Mouse (Mus musculus) forebrain, embryonic 16.5 days (tissue): ENCODE results near the gene Gm12216. TPM values are rescaled to one million over a fixed set of nuclear protein-coding genes. Genes with fewer than 3 reads are reported as not detected.
"Not testable (repeated sequence)": the region's sequence is repeated elsewhere in the genome, so short reads cannot be mapped to it uniquely, and the experiment has no call there.

Experiments
- ATAC-seq: fragments of 200-750 bp; cut with Nextera tagmentation; 2 replicates; pipeline ENCODE4 v1.8.0; 2017; ENCODE audit warnings: mild to moderate bottlenecking, moderate library complexity
- H3K27ac ChIP-seq: fragments of 300-500 bp; sonication (generic); 2 replicates; pipeline ENCODE4 v1.5.1; 2014; ENCODE audit warnings: low read length, control low read depth
- H3K27me3 ChIP-seq: fragments of 300-500 bp; sonication (generic); replicated peaks from 2 replicates; pipeline ENCODE4 v1.6.1; 2014; ENCODE audit warnings: low read length; ENCODE audit not compliant: control insufficient read depth, insufficient read depth
- H3K36me3 ChIP-seq: fragments of 300-500 bp; sonication (generic); 2 replicates; pipeline ENCODE4 v1.6.1; 2014; ENCODE audit not compliant: control insufficient read depth, insufficient read depth
- H3K4me1 ChIP-seq: fragments of 300-500 bp; sonication (generic); replicated peaks from 2 replicates; pipeline ENCODE4 v1.6.1; 2014; ENCODE audit warnings: low read length; ENCODE audit not compliant: control insufficient read depth, insufficient read depth
- H3K4me2 ChIP-seq: fragments of 300-500 bp; sonication (generic); 2 replicates; pipeline ENCODE4 v1.6.1; 2014; ENCODE audit warnings: mild to moderate bottlenecking, low read length, control low read depth
- H3K4me3 ChIP-seq: fragments of 300-500 bp; sonication (generic); replicated peaks from 2 replicates; pipeline ENCODE4 v1.5.1; 2014; ENCODE audit warnings: mild to moderate bottlenecking, low read length, control low read depth
- H3K9ac ChIP-seq: fragments of 300-500 bp; sonication (generic); replicated peaks from 2 replicates; pipeline ENCODE4 v1.6.1; 2014; ENCODE audit warnings: low read depth, low read length, control low read depth
- H3K9me3 ChIP-seq: fragments of 300-500 bp; sonication (generic); 2 replicates; pipeline ENCODE4 v1.6.1; 2016; ENCODE audit warnings: low read length; ENCODE audit not compliant: control insufficient read depth
- WGBS: fragments of 180-500 bp; shearing (Covaris S2); extraction: QIAGEN DNeasy Blood & Tissue Kit; methylation state at CpG from one replicate; pipeline ENCODE4 v1.1.7; 2014; 5-methylcytosine and 5-hydroxymethylcytosine counted together
- polyA plus RNA-seq: library from polyadenylated mRNA; unstranded; fragments of >200 nt; fragmentation: Nextera tagmentation; extraction: Ambion mirVana; gene quantifications from 2 replicates; pipeline ENCODE4 v1.2.1, GENCODE M21; 2015

Gm12216 gene
- polyA plus RNA-seq, 1 experiment from 2014 or later = 0.39 TPM

- WGBS = 6% methylated on average over 22 of the region's 22 CpGs
- Histone ChIP-seq H3K27ac (no peak overlapping the region), H3K4me2 (no peak overlapping the region), H3K4me1 (peaks cover 22% of the 10 kb centered on the region), H3K9ac (no peak overlapping the region), H3K36me3 (no peaks in the 10 kb centered on the region), H3K9me3 (no peaks in the 10 kb centered on the region), H3K4me3 (no peak overlapping the region), H3K27me3 (peaks cover 7% of the 10 kb centered on the region; the same call in 1 of the 2 replicates)
- no peak for ATAC-seq
These were observed 99.3 kb downstream of the Gm12216 start for GRCm38 (mm10) chr11:53759545-53760406.

DNA sequence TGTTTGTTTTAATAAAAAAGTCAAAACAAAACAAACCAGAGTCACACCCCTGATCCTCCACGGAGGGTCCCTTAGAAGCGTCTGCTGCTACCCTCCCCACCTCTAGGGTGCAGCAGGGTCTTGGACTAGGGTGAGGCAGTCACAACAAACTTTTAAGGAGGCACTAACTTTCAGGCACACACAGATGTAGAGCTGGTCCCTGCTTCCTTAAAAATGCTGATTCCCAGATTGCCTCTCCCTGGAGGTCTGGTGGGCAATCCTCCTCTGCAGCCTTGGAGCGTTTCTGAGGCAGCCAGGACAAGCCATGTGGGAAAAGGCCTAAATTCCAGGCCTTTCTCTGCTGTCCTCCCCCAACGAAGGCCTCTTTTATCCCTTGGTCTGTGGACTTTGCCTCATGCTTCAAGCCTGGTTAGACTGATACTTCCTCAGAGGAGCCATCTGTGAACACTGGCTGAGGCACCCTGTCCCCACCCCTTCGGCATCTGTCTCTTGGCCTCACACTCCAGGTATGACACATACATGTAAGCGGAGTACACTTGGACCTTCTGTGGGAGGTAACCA lies 100.2 kb downstream of the Gm12216 start:
- H3K9ac ChIP-seq = no peak overlapping the region
- H3K4me1 ChIP-seq = peaks cover 20% of the 10 kb centered on the region
- no peak for ATAC-seq
- 39% methylated on average over 6 of the region's 6 CpGs for WGBS
- H3K27ac ChIP-seq = no peak overlapping the region
- no peaks in the 10 kb centered on the region for H3K9me3 ChIP-seq
- no peak overlapping the region for H3K4me3 ChIP-seq
- no peaks in the 10 kb centered on the region for H3K36me3 ChIP-seq
- no peak overlapping the region for H3K4me2 ChIP-seq
- peaks cover 7% of the 10 kb centered on the region; the same call in 1 of the 2 replicates for H3K27me3 ChIP-seq

DNA sequence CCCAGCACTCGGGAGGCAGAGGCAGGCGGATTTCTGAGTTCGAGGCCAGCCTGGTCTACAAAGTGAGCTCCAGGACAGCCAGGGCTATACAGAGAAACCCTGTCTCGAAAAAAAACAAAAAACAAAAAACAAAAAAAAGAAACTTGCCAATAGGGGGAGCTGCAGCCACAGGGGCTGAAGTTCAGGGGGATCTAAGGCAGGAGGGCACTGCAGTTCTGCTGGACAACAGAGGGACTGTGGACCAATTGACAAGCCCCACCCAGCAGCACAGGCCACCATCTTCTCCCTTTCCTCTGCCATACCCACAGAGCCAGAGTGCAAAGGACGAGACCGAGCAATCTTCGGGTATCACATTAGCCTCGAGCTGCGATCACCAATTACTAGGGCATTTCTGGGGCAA lies 101.0 kb downstream of the Gm12216 start:
- H3K4me3 ChIP-seq, H3K27me3 ChIP-seq, H3K9me3 ChIP-seq, H3K36me3 ChIP-seq, H3K27ac ChIP-seq, H3K4me2 ChIP-seq, ATAC-seq, H3K9ac ChIP-seq: not testable (repeated sequence)
- peaks cover 11% of the 10 kb centered on the region; the same call in 1 of the 2 replicates for H3K4me1 ChIP-seq
- 74% methylated on average over 6 of the region's 9 CpGs for WGBS

- ATAC-seq = no peak
- Histone ChIP-seq H3K4me3 (no peak overlapping the region), H3K4me1 (peaks cover 8% of the 10 kb centered on the region; the same call in 1 of the 2 replicates), H3K27ac (no peak overlapping the region), H3K4me2 (no peak overlapping the region), H3K9ac (no peak overlapping the region), H3K36me3 (no peaks in the 10 kb centered on the region), H3K27me3 (peaks cover 7% of the 10 kb centered on the region; the same call in 1 of the 2 replicates), H3K9me3 (no peaks in the 10 kb centered on the region)
- WGBS = 90% methylated on average over 4 of the region's 4 CpGs
These were observed 101.4 kb downstream of the Gm12216 start for GRCm38 (mm10) chr11:53757612-53758011.

DNA sequence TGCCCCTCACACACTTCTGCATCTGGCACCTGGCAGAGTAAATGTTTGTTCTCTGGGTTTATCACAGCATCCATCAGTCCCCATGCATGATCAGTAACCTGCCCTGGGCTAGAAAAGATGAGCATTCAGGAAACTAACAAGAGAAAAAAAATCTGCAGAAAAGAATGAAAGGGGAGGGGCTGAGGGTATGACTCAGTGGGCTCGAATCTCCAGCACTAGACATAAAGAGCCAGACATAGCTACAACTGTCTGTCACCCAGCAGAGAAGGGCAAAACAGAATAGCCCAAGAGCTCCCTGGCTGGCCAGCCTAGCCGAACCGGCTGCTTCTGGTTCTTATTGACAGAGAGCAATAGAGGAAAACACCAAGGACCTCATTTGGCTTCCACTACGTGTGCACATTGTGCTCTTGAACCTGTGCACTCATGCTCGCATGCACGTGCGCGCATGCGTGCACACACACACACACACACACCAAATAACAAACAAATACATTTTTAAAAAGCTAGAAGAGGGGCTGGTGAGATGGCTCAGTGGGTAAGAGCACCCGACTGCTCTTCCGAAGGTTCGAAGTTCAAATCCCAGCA lies 104.0 kb downstream of the Gm12216 start:
- H3K27me3 ChIP-seq = no peaks in the 10 kb centered on the region
- no peak for ATAC-seq
- no peak overlapping the region for H3K27ac ChIP-seq
- H3K4me1 ChIP-seq = peaks cover 7% of the 10 kb centered on the region; the same call in 1 of the 2 replicates
- no peak overlapping the region for H3K4me2 ChIP-seq
- no peak overlapping the region for H3K9ac ChIP-seq
- 83% methylated on average over 12 of the region's 12 CpGs for WGBS
- no peak overlapping the region for H3K4me3 ChIP-seq
- H3K9me3 ChIP-seq = no peaks in the 10 kb centered on the region
- H3K36me3 ChIP-seq = no peaks in the 10 kb centered on the region

GRCm38 (mm10) chr11:53749716-53750352 lies 109.2 kb downstream of the Gm12216 start:
- Histone ChIP-seq H3K4me1 (no peaks in the 10 kb centered on the region), H3K36me3 (no peaks in the 10 kb centered on the region), H3K27ac (no peak overlapping the region), H3K9ac (no peak overlapping the region), H3K9me3 (no peaks in the 10 kb centered on the region), H3K27me3 (no peaks in the 10 kb centered on the region), H3K4me3 (no peak overlapping the region), H3K4me2 (no peak overlapping the region)
- WGBS = 48% methylated on average over 5 of the region's 5 CpGs
- ATAC-seq = no peak

GRCm38 (mm10) chr11:53749306-53749705 lies 109.8 kb downstream of the Gm12216 start:
- WGBS = 61% methylated on average over 4 of the region's 4 CpGs
- Histone ChIP-seq H3K36me3 (no peaks in the 10 kb centered on the region), H3K27ac (no peak overlapping the region), H3K9ac (no peak overlapping the region), H3K4me2 (no peak overlapping the region), H3K9me3 (no peaks in the 10 kb centered on the region), H3K27me3 (no peaks in the 10 kb centered on the region), H3K4me3 (no peak overlapping the region), H3K4me1 (no peaks in the 10 kb centered on the region)
- ATAC-seq = no peak

- Histone ChIP-seq H3K9ac (no peak overlapping the region), H3K27ac (no peak overlapping the region), H3K4me1 (no peaks in the 10 kb centered on the region), H3K9me3 (no peaks in the 10 kb centered on the region), H3K4me2 (no peak overlapping the region), H3K36me3 (no peaks in the 10 kb centered on the region), H3K4me3 (no peak overlapping the region), H3K27me3 (no peaks in the 10 kb centered on the region)
- ATAC-seq = no peak
- WGBS = 87% methylated on average over 6 of the region's 6 CpGs
These were observed 110.4 kb downstream of the Gm12216 start for GRCm38 (mm10) chr11:53748614-53749013.

DNA sequence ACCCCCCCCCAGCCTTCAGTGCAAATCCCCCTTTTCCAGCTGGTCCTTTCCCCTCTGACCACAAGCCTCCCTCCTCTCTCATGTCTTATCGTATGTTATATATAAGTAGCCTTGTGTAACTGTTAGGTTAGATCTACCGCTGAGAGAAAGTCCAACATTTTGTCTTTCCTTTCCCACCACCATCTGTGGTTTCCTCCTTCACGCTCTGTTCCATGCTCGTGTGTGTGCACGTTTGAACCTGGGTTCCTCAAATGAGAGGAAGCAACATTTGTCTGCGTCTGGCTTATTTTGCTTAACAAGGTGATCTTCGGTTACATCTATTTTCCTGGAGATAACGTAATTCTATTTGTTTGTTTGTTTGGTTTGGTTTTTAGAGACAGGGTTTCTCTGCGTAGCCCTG lies 111.1 kb downstream of the Gm12216 start:
- no peaks in the 10 kb centered on the region for H3K9me3 ChIP-seq
- no peak for ATAC-seq
- 92% methylated on average over 9 of the region's 9 CpGs for WGBS
- no peaks in the 10 kb centered on the region for H3K4me1 ChIP-seq
- H3K4me2 ChIP-seq = no peak overlapping the region
- H3K4me3 ChIP-seq = no peak overlapping the region
- H3K27ac ChIP-seq = no peak overlapping the region
- no peak overlapping the region for H3K9ac ChIP-seq
- no peaks in the 10 kb centered on the region for H3K36me3 ChIP-seq
- no peaks in the 10 kb centered on the region for H3K27me3 ChIP-seq
